Mouse (Mus musculus): ENCODE measurements around the gene Trp53tg5.

DNA sequence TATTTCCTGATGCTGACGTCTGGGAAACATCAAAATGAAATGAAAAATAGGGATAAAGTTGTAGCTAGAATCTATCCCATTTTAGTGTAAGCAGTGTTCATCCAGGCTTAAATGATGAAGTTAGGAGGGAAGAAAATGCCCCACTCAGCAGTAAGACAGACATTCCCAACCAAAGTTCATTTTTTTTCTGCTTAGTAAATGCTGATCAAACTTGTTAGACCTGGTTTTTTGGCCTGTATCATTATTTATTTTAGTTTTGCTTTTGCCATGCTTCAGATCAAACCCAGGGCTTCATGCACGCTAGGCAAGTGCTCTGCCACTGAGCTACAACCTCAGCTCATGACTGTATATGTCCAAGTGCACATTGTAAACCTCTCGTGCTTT lies 27.4 kb downstream of the Trp53tg5 start:
- TF ChIP-seq EP300 (optimal IDR thresholded peaks at IDR 0.05) (no peak), CTCF (IDR thresholded peaks at IDR 0.05; ENCODE audit: low read depth) (no peak)

All from stomach, postnatal 0 days (tissue).